Mouse (Mus musculus): ENCODE results near the gene Prf1. TPM values are rescaled to one million over a fixed set of nuclear protein-coding genes. Genes with fewer than 3 reads are reported as not detected.

Gene Prf1
- polyA plus RNA-seq (2014; fragmentation: Nextera tagmentation; extraction: Ambion mirVana) = not detected in 2 replicates

- Histone ChIP-seq H3K4me1 (replicated peaks; ENCODE audit: control insufficient read depth, insufficient read depth, low read length) (no peaks in the 10 kb centered on the region), H3K9me3 (ENCODE audit: control insufficient read depth, low read length) (no peaks in the 10 kb centered on the region), H3K27ac (ENCODE audit: low read depth) (no peak within 1 kb of the TSS), H3K36me3 (ENCODE audit: control insufficient read depth, insufficient read depth, low read length) (no peaks in the 10 kb centered on the region), H3K4me3 (ENCODE audit: low read depth, low read length) (no peak within 1 kb of the TSS), H3K4me2 (ENCODE audit: low read length) (no peak within 1 kb of the TSS), H3K9ac (ENCODE audit: low read length) (no peak within 1 kb of the TSS), H3K27me3 (replicated peaks; ENCODE audit: control insufficient read depth, insufficient read depth, low read length) (no peaks in the 10 kb centered on the region)
- ATAC-seq (replicated peaks; ENCODE audit: low FRiP score, low TSS enrichment, low read depth) = no peak
- WGBS = 75% methylated on average over 7 of the region's 7 CpGs
- DNase-seq (ENCODE audit: low spot score) = no peak
Observed at GRCm38 (mm10) chr10:61297477-61297876, at the start of gene Prf1. Gene Prf1 (plus strand): TSS chr10:61297833.

- no peaks in the 10 kb centered on the region for H3K36me3 ChIP-seq (ENCODE audit: control insufficient read depth, insufficient read depth, low read length)
- H3K9ac ChIP-seq (ENCODE audit: low read length) = no peak overlapping the region
- no peak overlapping the region for H3K4me2 ChIP-seq (ENCODE audit: low read length)
- H3K4me3 ChIP-seq (ENCODE audit: low read depth, low read length) = no peak overlapping the region
- DNase-seq (ENCODE audit: low spot score) = no peak
- no peak overlapping the region for H3K27ac ChIP-seq (ENCODE audit: low read depth)
- WGBS = 66% methylated on average over 13 of the region's 13 CpGs
- no peaks in the 10 kb centered on the region for H3K9me3 ChIP-seq (ENCODE audit: control insufficient read depth, low read length)
- no peaks in the 10 kb centered on the region for H3K4me1 ChIP-seq (replicated peaks; ENCODE audit: control insufficient read depth, insufficient read depth, low read length)
- no peaks in the 10 kb centered on the region for H3K27me3 ChIP-seq (replicated peaks; ENCODE audit: control insufficient read depth, insufficient read depth, low read length)
- ATAC-seq (replicated peaks; ENCODE audit: low FRiP score, low TSS enrichment, low read depth) = no peak
Observed at GRCm38 (mm10) chr10:61248596-61249114, 49.0 kb upstream of the Prf1 start.

- Histone ChIP-seq H3K9me3 (ENCODE audit: control insufficient read depth, low read length) (no peaks in the 10 kb centered on the region), H3K9ac (ENCODE audit: low read length) (no peak overlapping the region), H3K4me2 (ENCODE audit: low read length) (no peak overlapping the region), H3K27me3 (replicated peaks; ENCODE audit: control insufficient read depth, insufficient read depth, low read length) (no peaks in the 10 kb centered on the region), H3K4me1 (replicated peaks; ENCODE audit: control insufficient read depth, insufficient read depth, low read length) (no peaks in the 10 kb centered on the region), H3K36me3 (ENCODE audit: control insufficient read depth, insufficient read depth, low read length) (no peaks in the 10 kb centered on the region), H3K4me3 (ENCODE audit: low read depth, low read length) (no peak overlapping the region), H3K27ac (ENCODE audit: low read depth) (no peak overlapping the region)
- DNase-seq (ENCODE audit: low spot score) (no peak), ATAC-seq (replicated peaks; ENCODE audit: low FRiP score, low TSS enrichment, low read depth) (no peak)
- 61% methylated on average over 2 of the region's 2 CpGs for WGBS
Observed at GRCm38 (mm10) chr10:61249951-61250350, 47.7 kb upstream of the Prf1 start.

GRCm38 (mm10) chr10:61254761-61255160 is 42.9 kb upstream of the Prf1 start:
- H3K4me3 ChIP-seq (ENCODE audit: low read depth, low read length) = no peak overlapping the region
- H3K9me3 ChIP-seq (ENCODE audit: control insufficient read depth, low read length) = no peaks in the 10 kb centered on the region
- DNase-seq (ENCODE audit: low spot score) (no peak), ATAC-seq (replicated peaks; ENCODE audit: low FRiP score, low TSS enrichment, low read depth) (no peak)
- no peaks in the 10 kb centered on the region for H3K36me3 ChIP-seq (ENCODE audit: control insufficient read depth, insufficient read depth, low read length)
- H3K27me3 ChIP-seq (replicated peaks; ENCODE audit: control insufficient read depth, insufficient read depth, low read length) = no peaks in the 10 kb centered on the region
- no peak overlapping the region for H3K4me2 ChIP-seq (ENCODE audit: low read length)
- no peaks in the 10 kb centered on the region for H3K4me1 ChIP-seq (replicated peaks; ENCODE audit: control insufficient read depth, insufficient read depth, low read length)
- H3K9ac ChIP-seq (ENCODE audit: low read length) = no peak overlapping the region
- H3K27ac ChIP-seq (ENCODE audit: low read depth) = no peak overlapping the region
- 47% methylated on average over 6 of the region's 6 CpGs for WGBS

GRCm38 (mm10) chr10:61255190-61255589 is 42.4 kb upstream of the Prf1 start:
- Histone ChIP-seq H3K4me2 (ENCODE audit: low read length) (no peak overlapping the region), H3K9ac (ENCODE audit: low read length) (no peak overlapping the region), H3K4me3 (ENCODE audit: low read depth, low read length) (no peak overlapping the region), H3K4me1 (replicated peaks; ENCODE audit: control insufficient read depth, insufficient read depth, low read length) (no peaks in the 10 kb centered on the region), H3K27ac (ENCODE audit: low read depth) (no peak overlapping the region), H3K27me3 (replicated peaks; ENCODE audit: control insufficient read depth, insufficient read depth, low read length) (no peaks in the 10 kb centered on the region), H3K36me3 (ENCODE audit: control insufficient read depth, insufficient read depth, low read length) (no peaks in the 10 kb centered on the region), H3K9me3 (ENCODE audit: control insufficient read depth, low read length) (no peaks in the 10 kb centered on the region)
- DNase-seq (ENCODE audit: low spot score) (no peak), ATAC-seq (replicated peaks; ENCODE audit: low FRiP score, low TSS enrichment, low read depth) (no peak)
- WGBS = 72% methylated on average over 8 of the region's 8 CpGs

GRCm38 (mm10) chr10:61256665-61257064 is 41.0 kb upstream of the Prf1 start:
- no peak overlapping the region for H3K9ac ChIP-seq (ENCODE audit: low read length)
- ATAC-seq (replicated peaks; ENCODE audit: low FRiP score, low TSS enrichment, low read depth) (no peak), DNase-seq (ENCODE audit: low spot score) (no peak)
- no peaks in the 10 kb centered on the region for H3K27me3 ChIP-seq (replicated peaks; ENCODE audit: control insufficient read depth, insufficient read depth, low read length)
- H3K4me2 ChIP-seq (ENCODE audit: low read length) = no peak overlapping the region
- no peaks in the 10 kb centered on the region for H3K9me3 ChIP-seq (ENCODE audit: control insufficient read depth, low read length)
- no peak overlapping the region for H3K27ac ChIP-seq (ENCODE audit: low read depth)
- H3K4me3 ChIP-seq (ENCODE audit: low read depth, low read length) = no peak overlapping the region
- no peaks in the 10 kb centered on the region for H3K36me3 ChIP-seq (ENCODE audit: control insufficient read depth, insufficient read depth, low read length)
- no peaks in the 10 kb centered on the region for H3K4me1 ChIP-seq (replicated peaks; ENCODE audit: control insufficient read depth, insufficient read depth, low read length)
- WGBS = 92% methylated on average over 9 of the region's 9 CpGs

- no peak for DNase-seq (ENCODE audit: low spot score)
- no peaks in the 10 kb centered on the region for H3K9me3 ChIP-seq (ENCODE audit: control insufficient read depth, low read length)
- no peak overlapping the region for H3K4me3 ChIP-seq (ENCODE audit: low read depth, low read length)
- no peaks in the 10 kb centered on the region for H3K36me3 ChIP-seq (ENCODE audit: control insufficient read depth, insufficient read depth, low read length)
- WGBS = 71% methylated on average over 1 of the region's 1 CpGs
- H3K4me2 ChIP-seq (ENCODE audit: low read length) = no peak overlapping the region
- H3K4me1 ChIP-seq (replicated peaks; ENCODE audit: control insufficient read depth, insufficient read depth, low read length) = no peaks in the 10 kb centered on the region
- no peak overlapping the region for H3K27ac ChIP-seq (ENCODE audit: low read depth)
- ATAC-seq (replicated peaks; ENCODE audit: low FRiP score, low TSS enrichment, low read depth) = no peak
- no peak overlapping the region for H3K9ac ChIP-seq (ENCODE audit: low read length)
- no peaks in the 10 kb centered on the region for H3K27me3 ChIP-seq (replicated peaks; ENCODE audit: control insufficient read depth, insufficient read depth, low read length)
Observed at GRCm38 (mm10) chr10:61258131-61258530, 39.5 kb upstream of the Prf1 start.

GRCm38 (mm10) chr10:61261229-61262156 is 36.1 kb upstream of the Prf1 start:
- H3K4me2 ChIP-seq (ENCODE audit: low read length) = no peak overlapping the region
- no peak overlapping the region for H3K4me3 ChIP-seq (ENCODE audit: low read depth, low read length)
- no peaks in the 10 kb centered on the region for H3K27me3 ChIP-seq (replicated peaks; ENCODE audit: control insufficient read depth, insufficient read depth, low read length)
- no peak overlapping the region for H3K9ac ChIP-seq (ENCODE audit: low read length)
- H3K9me3 ChIP-seq (ENCODE audit: control insufficient read depth, low read length) = no peaks in the 10 kb centered on the region
- H3K36me3 ChIP-seq (ENCODE audit: control insufficient read depth, insufficient read depth, low read length) = no peaks in the 10 kb centered on the region
- H3K27ac ChIP-seq (ENCODE audit: low read depth) = no peak overlapping the region
- no peak for DNase-seq (ENCODE audit: low spot score)
- no peaks in the 10 kb centered on the region for H3K4me1 ChIP-seq (replicated peaks; ENCODE audit: control insufficient read depth, insufficient read depth, low read length)
- ATAC-seq (replicated peaks; ENCODE audit: low FRiP score, low TSS enrichment, low read depth) = no peak
- WGBS = 63% methylated on average over 13 of the region's 13 CpGs

GRCm38 (mm10) chr10:61263606-61264005 is 34.0 kb upstream of the Prf1 start:
- Histone ChIP-seq H3K36me3 (ENCODE audit: control insufficient read depth, insufficient read depth, low read length) (no peaks in the 10 kb centered on the region), H3K9ac (ENCODE audit: low read length) (no peak overlapping the region), H3K27me3 (replicated peaks; ENCODE audit: control insufficient read depth, insufficient read depth, low read length) (no peaks in the 10 kb centered on the region), H3K4me2 (ENCODE audit: low read length) (no peak overlapping the region), H3K27ac (ENCODE audit: low read depth) (no peak overlapping the region), H3K4me3 (ENCODE audit: low read depth, low read length) (no peak overlapping the region), H3K9me3 (ENCODE audit: control insufficient read depth, low read length) (no peaks in the 10 kb centered on the region), H3K4me1 (replicated peaks; ENCODE audit: control insufficient read depth, insufficient read depth, low read length) (no peaks in the 10 kb centered on the region)
- no peak for ATAC-seq (replicated peaks; ENCODE audit: low FRiP score, low TSS enrichment, low read depth)
- 87% methylated on average over 8 of the region's 8 CpGs for WGBS
- no peak for DNase-seq (ENCODE audit: low spot score)

All from intestine, embryonic 14.5 days (tissue).